Comparison of ENCODE assay signal across 8 mouse cellular contexts in genomic region chr12:86891786-86892702, GRCm38 (mm10). TPM values are rescaled to one million over a fixed set of nuclear protein-coding genes. Genes with fewer than 3 reads are reported as not detected.
A peak's percentile ranks its signal among the peaks of the same experiment; 100 is the strongest.
DNase-seq lines count a peak whose midpoint lies in the region; TF ChIP-seq lines count a peak whose summit lies in the region.

No protein-coding gene starts in this region.

- no peak for TF ChIP-seq EP300 in CH12.LX (IDR thresholded peaks at IDR 0.05; ENCODE audit: low read length)

- dilution Hi-C loops in CH12.LX (cut with MboI; ENCODE audit: extremely low pct_ligation_motif_present, extremely low pct_unique_long_range_greater_than_20kb, low sequenced_read_pairs): no loop called here

- no peak for DNase-seq in CH12.LX (ENCODE audit: extremely low read depth)
- DNase-seq in adrenal gland, postnatal 36 days: peak; percentile 89 to 91
- DNase-seq in heart, postnatal 10 days: peak; percentile 88 to 90
- DNase-seq in kidney, postnatal 4 days: peak; percentile 86 to 92
- DNase-seq in lung, postnatal 25 days (ENCODE audit: low spot score): peak; percentile 93
- peak; percentile 76 for DNase-seq in ovary, postnatal 36 days (ENCODE audit: low spot score)
- DNase-seq in urinary bladder, adult 2 months (ENCODE audit: low spot score): peak; percentile 60

- H3K36me3 ChIP-seq in CH12.LX (replicated peaks in 1 of 2; ENCODE audit: control insufficient read depth in 1 of 2, insufficient read depth in 1 of 2, low read length in 1 of 2): no peaks in the 10 kb centered on the region

- no peak for TF ChIP-seq CTCF in CH12.LX (conservative IDR thresholded peaks at IDR 0.05 in 1 of 2, IDR thresholded peaks at IDR 0.05 in 1 of 2; ENCODE audit: low read depth in 2 of 2, low read length in 2 of 2)
- no peak for TF ChIP-seq CTCF in embryonic fibroblast, embryonic 13.5 days (IDR thresholded peaks at IDR 0.05; ENCODE audit: borderline replicate concordance, insufficient read depth, low read length)

- peak; percentile 56 for TF ChIP-seq POLR2A in CH12.LX (IDR thresholded peaks at IDR 0.05; ENCODE audit: low read depth, low read length)
- peak; percentile 54 for TF ChIP-seq POLR2A in embryonic fibroblast, embryonic 13.5 days (IDR thresholded peaks at IDR 0.05; ENCODE audit: low read depth, low read length)

- no peaks in the 10 kb centered on the region for H3K9me3 ChIP-seq in CH12.LX (replicated peaks; ENCODE audit: low read length)

- in situ Hi-C loops in CH12.LX (cut with MboI; ENCODE audit: low pct_ligation_motif_present, low pct_unique_long_range_greater_than_20kb, low sequenced_read_pairs): no loop called here

- no peaks in the 10 kb centered on the region for H3K79me2 ChIP-seq in CH12.LX (replicated peaks; ENCODE audit: control insufficient read depth, extremely low read depth, insufficient read depth, poor library complexity, severe bottlenecking)

- intact Hi-C loops in heart, postnatal 10 days (cut with DNase I): no loop called here

- H3K27me3 ChIP-seq in CH12.LX (replicated peaks): no peaks in the 10 kb centered on the region

- H3K27ac ChIP-seq in CH12.LX (ENCODE audit: insufficient read depth, low read depth): peak overlapping the region; percentile 82
- peak overlapping the region; percentile 88 for H3K27ac ChIP-seq in embryonic fibroblast, embryonic 13.5 days (ENCODE audit: insufficient read depth, low read length)

- peaks cover 19 to 64% of the 10 kb centered on the region in 2 experiments for H3K4me1 ChIP-seq in CH12.LX (ENCODE audit: control insufficient read depth in 1 of 2, insufficient read depth in 2 of 2)
- peaks cover 5% of the 10 kb centered on the region for H3K4me1 ChIP-seq in embryonic fibroblast, embryonic 13.5 days (ENCODE audit: control insufficient read depth, insufficient read depth, low read length)

- no peak for TF ChIP-seq RAD21 in CH12.LX (IDR thresholded peaks at IDR 0.05; ENCODE audit: low read depth, low read length)

- peak overlapping the region; percentile 9 to 59 (median 59) for H3K4me3 ChIP-seq in CH12.LX (replicated peaks in 1 of 3; ENCODE audit: low read depth in 2 of 3, low read length in 2 of 3, poor library complexity in 1 of 3)
- H3K4me3 ChIP-seq in embryonic fibroblast, embryonic 13.5 days (ENCODE audit: insufficient read depth, low read length): peak overlapping the region; percentile 42

- H3K9ac ChIP-seq in CH12.LX (ENCODE audit: insufficient read depth, low read depth): peak overlapping the region; percentile 42

- H3K4me2 ChIP-seq in CH12.LX (ENCODE audit: insufficient read depth, low read depth, poor library complexity, severe bottlenecking): peak overlapping the region; percentile 94

TF ChIP-seq in CH12.LX, 34 proteins besides CTCF, POLR2A, EP300 and RAD21:
- TF ChIP-seq HCFC1 (IDR thresholded peaks at IDR 0.05; ENCODE audit: low read depth, low read length): no peak
- TF ChIP-seq TCF12 (IDR thresholded peaks at IDR 0.05; ENCODE audit: low read depth, low read length): no peak
- peak; percentile 58; the same call in 1 of the 2 replicates for TF ChIP-seq CHD1 (IDR thresholded peaks at IDR 0.05; ENCODE audit: low read depth, low read length)
- TF ChIP-seq MYC (IDR thresholded peaks at IDR 0.05; ENCODE audit: low read depth, low read length): no peak
- no peak for TF ChIP-seq E2F4 (IDR thresholded peaks at IDR 0.05; ENCODE audit: insufficient replicate concordance, low read depth, low read length)
- no peak; the same call in 1 of the 2 replicates for TF ChIP-seq MXI1 (IDR thresholded peaks at IDR 0.05; ENCODE audit: low read depth, low read length)
- no peak for TF ChIP-seq IRF4 (IDR thresholded peaks at IDR 0.05; ENCODE audit: low read depth, low read length)
- TF ChIP-seq POLR2AphosphoS2 (IDR thresholded peaks at IDR 0.05; ENCODE audit: low read depth, low read length): no peak
- no peak for TF ChIP-seq USF1 (IDR thresholded peaks at IDR 0.05; ENCODE audit: low read depth, low read length)
- no peak; the same call in 1 of the 2 replicates for TF ChIP-seq NRF1 (IDR thresholded peaks at IDR 0.05; ENCODE audit: low read depth, low read length)
- TF ChIP-seq ZC3H11A (IDR thresholded peaks at IDR 0.05; ENCODE audit: low read depth, low read length): no peak
- TF ChIP-seq PAX5 (IDR thresholded peaks at IDR 0.05; ENCODE audit: low read length): no peak
- peak; percentile 73; the same call in 1 of the 2 replicates for TF ChIP-seq CHD2 (IDR thresholded peaks at IDR 0.05; ENCODE audit: low read length)
- TF ChIP-seq ZNF384 (IDR thresholded peaks at IDR 0.05; ENCODE audit: low read depth, low read length): no peak
- TF ChIP-seq RCOR1 (conservative IDR thresholded peaks at IDR 0.05; ENCODE audit: low read depth, low read length): no peak
- TF ChIP-seq USF2 (conservative IDR thresholded peaks at IDR 0.05; ENCODE audit: low read depth, low read length): no peak
- peak; percentile 48; the same call in 1 of the 2 replicates for TF ChIP-seq NELFE (IDR thresholded peaks at IDR 0.05; ENCODE audit: low read depth, low read length)
- no peak for TF ChIP-seq MAFK (IDR thresholded peaks at IDR 0.05; ENCODE audit: insufficient replicate concordance, low read length)
- peak; percentile 72; the same call in 1 of the 2 replicates for TF ChIP-seq TBP (conservative IDR thresholded peaks at IDR 0.05; ENCODE audit: low read depth, low read length)
- TF ChIP-seq MAX (IDR thresholded peaks at IDR 0.05; ENCODE audit: low read length): no peak
- no peak for TF ChIP-seq MEF2A (IDR thresholded peaks at IDR 0.05; ENCODE audit: borderline replicate concordance, low read depth, low read length)
- TF ChIP-seq MAZ (IDR thresholded peaks at IDR 0.05; ENCODE audit: low read depth, low read length): peak; percentile 54; the same call in 1 of the 2 replicates
- TF ChIP-seq SIN3A (IDR thresholded peaks at IDR 0.05; ENCODE audit: low read length): peak; percentile 9
- TF ChIP-seq GABPA (IDR thresholded peaks at IDR 0.05; ENCODE audit: insufficient replicate concordance, low read depth, low read length): no peak
- TF ChIP-seq BHLHE40 (IDR thresholded peaks at IDR 0.05; ENCODE audit: low read depth, low read length): no peak
- no peak for TF ChIP-seq UBTF (IDR thresholded peaks at IDR 0.05; ENCODE audit: low read depth, low read length)
- no peak for TF ChIP-seq ZKSCAN1 (IDR thresholded peaks at IDR 0.05; ENCODE audit: borderline replicate concordance, low read depth, low read length)
- no peak for TF ChIP-seq ZMIZ1 (IDR thresholded peaks at IDR 0.05; ENCODE audit: low read depth, low read length)
- no peak for TF ChIP-seq ETS1 (conservative IDR thresholded peaks at IDR 0.05; ENCODE audit: low read depth, low read length)
TF ChIP-seq in CH12.LX: peak in this region for 6.

RNA-seq across cellular contexts. Expression of gene Irf2bpl, which starts 7.4 kb away (rescaled TPM):
- total RNA-seq in CH12.LX (2012; rRNA removed) (19.6 and 21.4 TPM in 2 replicates), CH12.LX (2014; rRNA removed) (7.0 and 8.2 TPM in 2 replicates)
- polyA plus RNA-seq in CH12.LX (2012; ENCODE audit: insufficient read length, low read depth): 10.2 and 12.1 TPM in 2 replicates
- total RNA-seq in adrenal gland, postnatal 36 days (2021): 10 to 100 TPM; 47.3 to 64.5 TPM
- polyA plus RNA-seq in embryonic fibroblast, embryonic 13.5 days (2011; ENCODE audit: insufficient read length, low read depth, missing spikeins): 36.4 and 39.1 TPM in 2 replicates
- total RNA-seq in heart, postnatal 10 days (2021): 10 to 100 TPM; 60.3 to 67.5 TPM
- polyA plus RNA-seq in urinary bladder, adult 2 months (2012; rRNA removed): 29.6 and 38.2 TPM in 2 replicates

RNA-seq across cellular contexts. Expression of gene Cipc, which starts 54.8 kb away (rescaled TPM):
- total RNA-seq in CH12.LX (2012; rRNA removed) (18.7 and 19.6 TPM in 2 replicates), CH12.LX (2014; rRNA removed) (15.7 and 16.7 TPM in 2 replicates)
- polyA plus RNA-seq in CH12.LX (2012; ENCODE audit: insufficient read length, low read depth): 17.5 and 20.5 TPM in 2 replicates
- total RNA-seq in adrenal gland, postnatal 36 days (2021): 10 to 100 TPM; 24.4 to 24.7 TPM
- 25.1 and 30.6 TPM in 2 replicates for polyA plus RNA-seq in embryonic fibroblast, embryonic 13.5 days (2011; ENCODE audit: insufficient read length, low read depth, missing spikeins)
- 10 to 100 TPM; 36.5 to 45.1 TPM for total RNA-seq in heart, postnatal 10 days (2021)
- polyA plus RNA-seq in urinary bladder, adult 2 months (2012; rRNA removed): 46.4 and 52.3 TPM in 2 replicates
